Mouse (Mus musculus) liver, adult 2 months (tissue): ENCODE measurements around the gene Neu2.

Source experiments
- CTCF ChIP-seq: fragments of 200-500 bp; IDR thresholded peaks from 2 replicates; pipeline ENCODE4 v1.5.1; 2011; ENCODE audit warnings: low read depth, low read length, control low read depth
- POLR2A ChIP-seq: fragments of 200-500 bp; IDR thresholded peaks from 2 replicates; pipeline ENCODE4 v1.6.1; 2011; ENCODE audit warnings: low read length, control low read depth; ENCODE audit not compliant: insufficient read depth; ENCODE audit errors: extremely low read depth

DNA sequence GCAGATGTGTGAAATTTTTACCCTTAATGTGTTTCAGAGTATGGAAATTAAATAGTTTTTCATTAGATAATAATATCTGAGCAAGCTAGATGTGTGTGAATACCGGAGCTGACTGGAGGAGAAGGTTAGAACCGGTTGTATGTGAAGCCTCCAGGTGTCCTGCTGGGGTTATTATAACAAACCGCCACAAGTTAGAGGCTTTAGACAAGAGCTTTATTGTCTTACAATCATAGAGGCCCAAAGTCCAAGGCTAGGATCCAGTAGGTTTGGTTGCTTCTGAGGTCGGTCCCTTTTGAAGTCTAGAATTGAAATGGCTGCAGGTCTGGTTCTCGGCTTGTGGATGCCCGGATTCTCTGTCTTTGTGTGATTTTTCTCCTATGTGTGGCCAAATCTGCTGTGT is 69.3 kb downstream of the Neu2 start:
- TF ChIP-seq CTCF (no peak), POLR2A (no peak)
